Mouse (Mus musculus) limb, embryonic 14.5 days (tissue): ENCODE results near the gene Neurog3. TPM values are rescaled to one million over a fixed set of nuclear protein-coding genes. Genes with fewer than 3 reads are reported as not detected.

Source experiments
- ATAC-seq: fragments of 200-750 bp; cut with Nextera tagmentation; 2 replicates; pipeline ENCODE4 v1.8.0; 2017; ENCODE audit warnings: low read depth, moderate number of reproducible peaks, moderate TSS enrichment; ENCODE audit not compliant: low FRiP score
- DNase-seq: peaks from one replicate; pipeline ENCODE4 v3.0.0-alpha.2; 2015; ENCODE audit warnings: low spot score
- H3K27ac ChIP-seq: fragments of 300-500 bp; sonication (generic); replicated peaks from 2 replicates; pipeline ENCODE4 v1.5.1; 2014; ENCODE audit warnings: low read depth, mild to moderate bottlenecking, low read length, moderate library complexity, mixed read lengths
- H3K27me3 ChIP-seq: fragments of 300-500 bp; sonication (generic); 2 replicates; pipeline ENCODE4 v1.6.1; 2014; ENCODE audit warnings: low read length, mixed read lengths; ENCODE audit not compliant: control insufficient read depth, insufficient read depth
- H3K36me3 ChIP-seq: fragments of 300-500 bp; sonication (generic); 2 replicates; pipeline ENCODE4 v1.6.1; 2014; ENCODE audit warnings: mild to moderate bottlenecking, low read length, moderate library complexity, mixed read lengths; ENCODE audit not compliant: control insufficient read depth, insufficient read depth
- H3K4me1 ChIP-seq: fragments of 300-500 bp; sonication (generic); 2 replicates; pipeline ENCODE4 v1.6.1; 2014; ENCODE audit warnings: antibody characterized with exemption, low read length, mixed read lengths; ENCODE audit not compliant: control insufficient read depth, insufficient read depth
- H3K4me2 ChIP-seq: fragments of 300-500 bp; sonication (generic); replicated peaks from 2 replicates; pipeline ENCODE4 v1.6.1; 2014; ENCODE audit warnings: low read depth, mild to moderate bottlenecking, low read length, moderate library complexity; ENCODE audit not compliant: severe bottlenecking
- H3K4me3 ChIP-seq: fragments of 300-500 bp; sonication (generic); replicated peaks from 2 replicates; pipeline ENCODE4 v1.5.1; 2014; ENCODE audit warnings: low read length
- H3K9ac ChIP-seq: fragments of 300-500 bp; sonication (generic); 2 replicates; pipeline ENCODE4 v1.6.1; 2014; ENCODE audit warnings: mild to moderate bottlenecking, low read depth, low read length, moderate library complexity; ENCODE audit not compliant: severe bottlenecking
- H3K9me3 ChIP-seq: fragments of 300-500 bp; sonication (generic); 2 replicates; pipeline ENCODE4 v1.6.1; 2016; ENCODE audit warnings: low read length; ENCODE audit not compliant: control insufficient read depth
- POLR2A ChIP-seq: fragments of 200-500 bp; IDR thresholded peaks from 2 replicates; pipeline ENCODE4 v1.8.0; 2012; ENCODE audit warnings: inconsistent platforms, mild to moderate bottlenecking, moderate library complexity, borderline replicate concordance; ENCODE audit not compliant: insufficient read depth, insufficient read length; ENCODE audit errors: extremely low read depth
- WGBS: fragments of 180-500 bp; shearing (Covaris S2); extraction: QIAGEN DNeasy Blood & Tissue Kit; methylation state at CpG from one replicate; pipeline ENCODE4 v1.1.7; 2014; 5-methylcytosine and 5-hydroxymethylcytosine counted together
- polyA plus RNA-seq, 2 experiments: library from polyadenylated mRNA; depleted of rRNA in 1 of 2; stranded (reverse) in 1 of 2; unstranded in 1 of 2; fragments of >200 nt; fragmentation: Nextera tagmentation in 1 of 2; extraction: Ambion mirVana in 1 of 2; gene quantifications; 2 replicates each; pipeline versions ENCODE4 v1.2.1 to v1.2.3; 2012 to 2014

Gene Neurog3
- polyA plus RNA-seq, 2 experiments = not detected

- Histone ChIP-seq H3K4me3 (no peak overlapping the region), H3K9ac (no peak overlapping the region), H3K4me1 (no peaks in the 10 kb centered on the region), H3K36me3 (no peaks in the 10 kb centered on the region), H3K27me3 (no peaks in the 10 kb centered on the region), H3K27ac (no peak overlapping the region), H3K4me2 (no peak overlapping the region), H3K9me3 (no peaks in the 10 kb centered on the region)
- DNase-seq = no peak
- no peak for TF ChIP-seq POLR2A
- WGBS = 9% methylated on average over 9 of the region's 9 CpGs
- no peak for ATAC-seq
Measured at GRCm38 (mm10) chr10:62172841-62173553, 40.1 kb downstream of the Neurog3 start.

- TF ChIP-seq POLR2A = no peak
- no peak for DNase-seq
- H3K27ac ChIP-seq = no peak overlapping the region
- H3K4me2 ChIP-seq = no peak overlapping the region
- H3K4me3 ChIP-seq = no peak overlapping the region
- no peak overlapping the region for H3K9ac ChIP-seq
- WGBS = 33% methylated on average over 9 of the region's 9 CpGs
- no peaks in the 10 kb centered on the region for H3K4me1 ChIP-seq
- H3K27me3 ChIP-seq = no peaks in the 10 kb centered on the region
- H3K36me3 ChIP-seq = no peaks in the 10 kb centered on the region
- no peak for ATAC-seq
- H3K9me3 ChIP-seq = no peaks in the 10 kb centered on the region
Measured at GRCm38 (mm10) chr10:62173941-62174448, 41.1 kb downstream of the Neurog3 start.

DNA sequence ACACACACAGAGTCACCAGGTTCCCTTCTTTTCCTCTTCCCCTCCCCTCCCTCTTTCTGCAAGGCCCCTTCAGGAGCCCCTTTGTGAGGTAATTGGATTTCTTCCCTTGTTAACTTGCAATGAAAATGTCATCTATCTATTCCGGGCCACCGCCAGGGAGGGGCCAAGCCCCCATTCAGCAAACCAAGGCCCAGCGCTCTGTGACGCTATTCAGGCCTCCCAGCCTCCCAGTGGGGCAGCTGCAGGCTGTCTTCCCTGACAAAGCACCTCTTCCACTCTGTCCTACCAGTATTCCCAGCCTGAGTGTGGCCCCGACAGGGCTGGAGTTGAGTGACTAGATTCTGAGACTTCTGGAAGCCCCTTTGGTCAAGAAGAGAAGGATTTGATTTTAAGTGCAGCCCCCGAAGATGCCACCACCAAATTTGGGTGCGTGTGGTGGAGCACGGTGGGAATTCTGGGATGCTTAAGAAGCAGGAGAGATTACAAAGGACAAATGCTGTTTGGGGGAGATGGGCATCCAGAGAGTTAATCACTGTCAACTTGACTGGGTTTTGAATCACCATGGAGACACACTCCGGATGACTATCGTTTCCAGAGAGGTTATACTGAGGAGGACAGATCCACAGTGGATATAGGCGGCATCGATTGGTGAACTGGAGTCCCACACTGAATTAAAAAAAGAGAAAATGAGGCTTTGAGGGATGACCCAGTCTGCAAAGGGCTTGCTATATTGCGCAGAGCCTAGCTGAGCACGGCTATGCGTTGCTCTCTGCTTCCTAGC lies 41.8 kb downstream of the Neurog3 start:
- Histone ChIP-seq H3K27ac (no peak overlapping the region), H3K4me3 (no peak overlapping the region), H3K36me3 (no peaks in the 10 kb centered on the region), H3K9ac (no peak overlapping the region), H3K9me3 (no peaks in the 10 kb centered on the region), H3K27me3 (no peaks in the 10 kb centered on the region), H3K4me1 (no peaks in the 10 kb centered on the region), H3K4me2 (no peak overlapping the region)
- ATAC-seq = no peak
- 59% methylated on average over 15 of the region's 15 CpGs for WGBS
- TF ChIP-seq POLR2A = no peak
- DNase-seq = no peak

DNA sequence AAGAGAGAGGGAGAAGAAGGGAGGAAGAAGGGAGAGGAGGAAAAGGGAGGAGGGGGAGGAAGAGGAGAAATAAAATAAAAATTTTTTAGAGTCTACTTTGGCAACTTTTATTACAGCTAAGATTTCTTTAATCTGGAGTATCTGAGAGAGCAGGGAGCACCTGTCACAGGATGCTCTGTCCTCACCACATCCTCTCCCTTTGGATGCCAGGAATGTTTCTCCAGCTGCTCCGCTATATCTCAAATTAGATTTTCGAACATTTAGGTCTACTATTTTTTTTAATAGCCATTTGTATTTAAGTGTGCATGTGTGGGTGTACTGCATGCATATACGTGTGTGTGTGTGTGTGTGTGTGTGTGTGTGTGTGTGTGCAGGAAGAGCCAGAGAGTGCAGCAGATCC lies 47.1 kb downstream of the Neurog3 start:
- H3K9ac ChIP-seq = no peak overlapping the region
- H3K9me3 ChIP-seq = no peaks in the 10 kb centered on the region
- no peak for DNase-seq
- no peaks in the 10 kb centered on the region for H3K27me3 ChIP-seq
- H3K4me1 ChIP-seq = no peaks in the 10 kb centered on the region
- H3K4me2 ChIP-seq = no peak overlapping the region
- no peaks in the 10 kb centered on the region for H3K36me3 ChIP-seq
- ATAC-seq = no peak
- no peak for TF ChIP-seq POLR2A
- H3K27ac ChIP-seq = no peak overlapping the region
- 74% methylated on average over 3 of the region's 3 CpGs for WGBS
- H3K4me3 ChIP-seq = no peak overlapping the region

- Histone ChIP-seq H3K27me3 (no peaks in the 10 kb centered on the region), H3K9me3 (no peaks in the 10 kb centered on the region), H3K4me3 (no peak overlapping the region), H3K4me2 (no peak overlapping the region), H3K27ac (no peak overlapping the region), H3K9ac (no peak overlapping the region), H3K4me1 (no peaks in the 10 kb centered on the region), H3K36me3 (no peaks in the 10 kb centered on the region)
- WGBS = 50% methylated on average over 3 of the region's 3 CpGs
- TF ChIP-seq POLR2A = no peak
- DNase-seq (no peak), ATAC-seq (no peak)
Measured at GRCm38 (mm10) chr10:62181701-62182100, 48.8 kb downstream of the Neurog3 start.
